Mouse (Mus musculus): ENCODE results near the gene Sdcbp2.
"Not testable (repeated sequence)": the region's sequence is repeated elsewhere in the genome, so short reads cannot be mapped to it uniquely, and the experiment has no call there.

Sdcbp2 gene

GRCm38 (mm10) chr2:151566856-151567255 lies 5.6 kb upstream of the Sdcbp2 start:
- DNase-seq (ENCODE audit: low spot score in 2 of 2), result no peak

- no peak for DNase-seq (ENCODE audit: low spot score in 2 of 2)
Measured at GRCm38 (mm10) chr2:151569452-151569851, 3.0 kb upstream of the Sdcbp2 start.

GRCm38 (mm10) chr2:151573667-151574066 lies 1.2 kb downstream of the Sdcbp2 start:
- DNase-seq (ENCODE audit: low spot score in 2 of 2), result no peak

GRCm38 (mm10) chr2:151574607-151575006 lies 2.2 kb downstream of the Sdcbp2 start:
- DNase-seq (ENCODE audit: low spot score in 2 of 2), result no peak

GRCm38 (mm10) chr2:151575119-151575698 lies 2.8 kb downstream of the Sdcbp2 start:
- peak; percentile 25 to 35 for DNase-seq (ENCODE audit: low spot score in 2 of 2)

GRCm38 (mm10) chr2:151575699-151576389 lies 3.4 kb downstream of the Sdcbp2 start:
- peak; percentile 91 for DNase-seq (ENCODE audit: low spot score in 2 of 2)

GRCm38 (mm10) chr2:151579183-151579582 lies 6.8 kb downstream of the Sdcbp2 start:
- DNase-seq (ENCODE audit: low spot score in 2 of 2), result no peak

- DNase-seq (ENCODE audit: low spot score in 2 of 2), result no peak
Measured at GRCm38 (mm10) chr2:151580945-151581344, 8.5 kb downstream of the Sdcbp2 start.

GRCm38 (mm10) chr2:151585934-151586333 lies 13.5 kb downstream of the Sdcbp2 start:
- DNase-seq (ENCODE audit: low spot score in 2 of 2), result no peak

GRCm38 (mm10) chr2:151586807-151587206 lies 14.4 kb downstream of the Sdcbp2 start:
- no peak for DNase-seq (ENCODE audit: low spot score in 2 of 2)

GRCm38 (mm10) chr2:151587306-151587705 lies 14.9 kb downstream of the Sdcbp2 start:
- no peak for DNase-seq (ENCODE audit: low spot score in 2 of 2)

GRCm38 (mm10) chr2:151598068-151598467 lies 25.6 kb downstream of the Sdcbp2 start:
- no peak for DNase-seq (ENCODE audit: low spot score in 2 of 2)

GRCm38 (mm10) chr2:151602106-151602505 lies 29.7 kb downstream of the Sdcbp2 start:
- DNase-seq (ENCODE audit: low spot score in 2 of 2), result no peak

GRCm38 (mm10) chr2:151603630-151604029 lies 31.2 kb downstream of the Sdcbp2 start:
- no peak for DNase-seq (ENCODE audit: low spot score in 2 of 2)

GRCm38 (mm10) chr2:151605437-151605987 lies 33.1 kb downstream of the Sdcbp2 start:
- DNase-seq (ENCODE audit: low spot score in 2 of 2), result no peak

- no peak for DNase-seq (ENCODE audit: low spot score in 2 of 2)
Measured at GRCm38 (mm10) chr2:151608435-151608834, 36.0 kb downstream of the Sdcbp2 start.

- no peak for DNase-seq (ENCODE audit: low spot score in 2 of 2)
Measured at GRCm38 (mm10) chr2:151609974-151610373, 37.6 kb downstream of the Sdcbp2 start.

- not testable (repeated sequence) for DNase-seq (ENCODE audit: low spot score in 2 of 2)
Measured at GRCm38 (mm10) chr2:151615779-151616178, 43.4 kb downstream of the Sdcbp2 start.

- no peak for DNase-seq (ENCODE audit: low spot score in 2 of 2)
Measured at GRCm38 (mm10) chr2:151616551-151617329, 44.3 kb downstream of the Sdcbp2 start.

- no peak for DNase-seq (ENCODE audit: low spot score in 2 of 2)
Measured at GRCm38 (mm10) chr2:151623776-151624175, 51.4 kb downstream of the Sdcbp2 start.

- DNase-seq (ENCODE audit: low spot score in 2 of 2), result no peak
Measured at GRCm38 (mm10) chr2:151626296-151626695, 53.9 kb downstream of the Sdcbp2 start.

GRCm38 (mm10) chr2:151628011-151628410 lies 55.6 kb downstream of the Sdcbp2 start:
- DNase-seq (ENCODE audit: low spot score in 2 of 2), result no peak
